ENCODE assay signal across 10 mouse cellular contexts in the genomic region with DNA sequence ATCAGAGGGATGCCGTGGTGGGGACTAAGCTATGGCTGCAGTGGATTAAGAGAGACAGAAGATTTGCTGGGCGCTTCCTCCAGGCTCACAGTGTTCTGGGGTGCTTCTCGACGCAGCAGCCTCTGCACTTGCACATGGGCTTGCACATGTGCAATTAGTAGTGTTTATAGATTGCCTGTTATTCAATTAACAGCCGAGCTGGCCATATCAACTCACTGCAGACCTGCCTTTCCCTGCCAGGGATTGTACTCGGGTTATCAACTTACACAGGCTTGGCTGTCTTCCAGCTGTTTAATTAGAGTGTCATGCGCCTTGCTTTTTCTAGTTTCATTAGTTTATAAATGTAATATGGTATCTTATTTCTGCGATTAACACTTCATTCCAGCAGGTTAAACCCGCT.
DNase-seq lines count a peak whose midpoint lies in the region; ATAC-seq and TF ChIP-seq lines count a peak whose summit lies in the region.
"Had no signal": no experiment of that assay in that cellular context is flagged by ENCODE, and none has a peak within 500 bp of the region (broad histone marks: within the 10 kb centered on the region; RNA-seq: fewer than 3 reads in every experiment).

No protein-coding gene starts in this region.

- H3K27ac ChIP-seq in gastrocnemius, adult 2 months = 0 out of 2 replicates have a peak overlapping the region, but pooled peaks have one; percentile 2
- H3K27ac ChIP-seq in liver, embryonic 12.5 days = no peak overlapping the region
- H3K27ac ChIP-seq: embryonic facial prominence, embryonic 13.5 days had no signal

- WGBS in liver, embryonic 12.5 days (ENCODE audit: insufficient replicate concordance) = 44% methylated on average over 9 of the region's 9 CpGs

- ATAC-seq in liver, embryonic 12.5 days = peak; percentile 86
- no peak for ATAC-seq in activated CD4-positive, CD25-positive, alpha-beta regulatory T cell, adult 4 months

- H3K36me3 ChIP-seq in liver, embryonic 12.5 days = no peaks in the 10 kb centered on the region

- intact Hi-C loops in gastrocnemius, adult 2 months (cut with DNase I) = loop anchor here (10.0 kb wide), 1 partner anchor 106 kb away; no protein-coding TSS in a partner anchor

- DNase-seq in gastrocnemius, adult 2 months = no peak
- DNase-seq in gastrocnemius, postnatal 10 days = no peak
- peak; percentile 30 for DNase-seq in spleen, adult 12 weeks (ENCODE audit: low spot score)
- DNase-seq in spleen, adult 18-20 months = no peak
- no peak for DNase-seq in right cerebral cortex, postnatal 25 days
- DNase-seq in thymus, postnatal 14 days = no peak
- DNase-seq: kidney, postnatal 10 days had no signal

- no peaks in the 10 kb centered on the region for H3K27me3 ChIP-seq in liver, embryonic 12.5 days (replicated peaks)
- H3K27me3 ChIP-seq: embryonic facial prominence, embryonic 13.5 days had no signal

- no peaks in the 10 kb centered on the region for H3K9me3 ChIP-seq in liver, embryonic 12.5 days (replicated peaks)
- H3K9me3 ChIP-seq: embryonic facial prominence, embryonic 13.5 days had no signal

- no peak overlapping the region for H3K4me3 ChIP-seq in gastrocnemius, adult 2 months
- H3K4me3 ChIP-seq in liver, embryonic 12.5 days = no peak overlapping the region
- H3K4me3 ChIP-seq: embryonic facial prominence, embryonic 13.5 days had no signal

- H3K9ac ChIP-seq in liver, embryonic 12.5 days = no peak overlapping the region
- H3K9ac ChIP-seq: embryonic facial prominence, embryonic 13.5 days had no signal

- no peak for TF ChIP-seq CTCF in gastrocnemius, adult 2 months (IDR thresholded peaks at IDR 0.05)

- H3K4me1 ChIP-seq in liver, embryonic 12.5 days = peaks cover 14% of the 10 kb centered on the region

- no peak overlapping the region for H3K4me2 ChIP-seq in liver, embryonic 12.5 days
- H3K4me2 ChIP-seq: embryonic facial prominence, embryonic 13.5 days had no signal
